Mouse (Mus musculus) liver, embryonic 13.5 days (tissue): ENCODE measurements around the gene Lrrc17. TPM values are rescaled to one million over a fixed set of nuclear protein-coding genes. Genes with fewer than 3 reads are reported as not detected.

ENCODE experiments used
- ATAC-seq: fragments of 200-750 bp; cut with Nextera tagmentation; 2 replicates; pipeline ENCODE4 v1.8.0; 2017; ENCODE audit warnings: low read depth, mild to moderate bottlenecking, moderate number of reproducible peaks, moderate library complexity
- DNase-seq: peaks from one replicate; pipeline ENCODE4 v3.0.0; 2022
- H3K27ac ChIP-seq: fragments of 300-500 bp; sonication (generic); 2 replicates; pipeline ENCODE4 v1.5.1; 2015; ENCODE audit warnings: moderate library complexity, mild to moderate bottlenecking, inconsistent platforms
- H3K27me3 ChIP-seq: fragments of 300-500 bp; sonication (generic); 2 replicates; pipeline ENCODE4 v1.6.1; 2015; ENCODE audit warnings: mild to moderate bottlenecking, inconsistent platforms
- H3K36me3 ChIP-seq: fragments of 300-500 bp; sonication (generic); 2 replicates; pipeline ENCODE4 v1.6.1; 2015; ENCODE audit warnings: mild to moderate bottlenecking, inconsistent platforms
- H3K4me1 ChIP-seq: fragments of 300-500 bp; sonication (generic); replicated peaks from 2 replicates; pipeline ENCODE4 v1.6.1; 2015; ENCODE audit warnings: inconsistent platforms
- H3K4me2 ChIP-seq: fragments of 300-500 bp; sonication (generic); 2 replicates; pipeline ENCODE4 v1.6.1; 2015; ENCODE audit warnings: inconsistent platforms, mild to moderate bottlenecking, moderate library complexity
- H3K4me3 ChIP-seq: fragments of 300-500 bp; sonication (generic); replicated peaks from 2 replicates; pipeline ENCODE4 v1.5.1; 2015; ENCODE audit warnings: mild to moderate bottlenecking, inconsistent platforms
- H3K9ac ChIP-seq: fragments of 300-500 bp; sonication (generic); 2 replicates; pipeline ENCODE4 v1.6.1; 2015; ENCODE audit warnings: mild to moderate bottlenecking, inconsistent platforms
- H3K9me3 ChIP-seq: fragments of 300-500 bp; sonication (generic); replicated peaks from 2 replicates; pipeline ENCODE4 v1.6.1; 2016; ENCODE audit warnings: inconsistent platforms
- WGBS: fragments of 180-500 bp; shearing (Covaris S2); methylation state at CpG from one replicate; pipeline ENCODE4 v1.1.7; 2015; ENCODE audit not compliant: insufficient replicate concordance; 5-methylcytosine and 5-hydroxymethylcytosine counted together
- polyA plus RNA-seq: library from polyadenylated mRNA; unstranded; fragments of >200 nt; fragmentation: Nextera tagmentation; extraction: Ambion mirVana; gene quantifications from 2 replicates; pipeline ENCODE4 v1.2.1, GENCODE M21; 2015

Gene Lrrc17
- polyA plus RNA-seq, 1 experiment from 2014 or later = 2.5 TPM

- DNase-seq = no peak
These were observed 1.5 kb downstream of the Lrrc17 start for GRCm38 (mm10) chr5:21544821-21545220.

GRCm38 (mm10) chr5:21545227-21545626 is 1.9 kb downstream of the Lrrc17 start:
- H3K27me3 ChIP-seq = no peaks in the 10 kb centered on the region; the same call in 1 of the 2 replicates
- H3K9ac ChIP-seq = no peak overlapping the region
- no peak overlapping the region for H3K4me3 ChIP-seq
- H3K4me1 ChIP-seq = no peaks in the 10 kb centered on the region
- H3K4me2 ChIP-seq = no peak overlapping the region
- no peak for DNase-seq
- no peaks in the 10 kb centered on the region for H3K36me3 ChIP-seq
- no peaks in the 10 kb centered on the region for H3K9me3 ChIP-seq
- no peak for ATAC-seq
- H3K27ac ChIP-seq = no peak overlapping the region

More at GRCm38 (mm10) chr5:21544821-21545220, 1.5 kb downstream of the Lrrc17 start:
- no peaks in the 10 kb centered on the region; the same call in 1 of the 2 replicates for H3K27me3 ChIP-seq
- H3K4me2 ChIP-seq = no peak overlapping the region
- no peak overlapping the region for H3K27ac ChIP-seq
- no peak for ATAC-seq
- WGBS = 63% methylated on average over 3 of the region's 3 CpGs
- H3K4me1 ChIP-seq = no peaks in the 10 kb centered on the region
- no peak overlapping the region for H3K9ac ChIP-seq
- no peaks in the 10 kb centered on the region for H3K36me3 ChIP-seq
- H3K4me3 ChIP-seq = no peak overlapping the region
- no peaks in the 10 kb centered on the region for H3K9me3 ChIP-seq

- ATAC-seq (no peak), DNase-seq (no peak)
- Histone ChIP-seq H3K9me3 (no peaks in the 10 kb centered on the region), H3K4me3 (no peak overlapping the region), H3K36me3 (no peaks in the 10 kb centered on the region), H3K27ac (no peak overlapping the region), H3K9ac (no peak overlapping the region), H3K27me3 (no peaks in the 10 kb centered on the region; the same call in 1 of the 2 replicates), H3K4me2 (no peak overlapping the region), H3K4me1 (no peaks in the 10 kb centered on the region)
- 62% methylated on average over 4 of the region's 4 CpGs for WGBS
These were observed 2.4 kb downstream of the Lrrc17 start for GRCm38 (mm10) chr5:21545786-21546185.

GRCm38 (mm10) chr5:21547005-21547404 is 3.6 kb downstream of the Lrrc17 start:
- Histone ChIP-seq H3K27ac (no peak overlapping the region), H3K36me3 (no peaks in the 10 kb centered on the region), H3K4me1 (no peaks in the 10 kb centered on the region), H3K27me3 (no peaks in the 10 kb centered on the region; the same call in 1 of the 2 replicates), H3K4me2 (no peak overlapping the region), H3K9me3 (no peaks in the 10 kb centered on the region), H3K9ac (no peak overlapping the region), H3K4me3 (no peak overlapping the region)
- 57% methylated on average over 8 of the region's 8 CpGs for WGBS
- ATAC-seq (no peak), DNase-seq (no peak)

GRCm38 (mm10) chr5:21553685-21554084 is 10.3 kb downstream of the Lrrc17 start:
- no peaks in the 10 kb centered on the region for H3K9me3 ChIP-seq
- no peak overlapping the region for H3K4me3 ChIP-seq
- H3K4me1 ChIP-seq = no peaks in the 10 kb centered on the region
- no peak overlapping the region for H3K27ac ChIP-seq
- DNase-seq = no peak
- 73% methylated on average over 4 of the region's 4 CpGs for WGBS
- H3K27me3 ChIP-seq = no peaks in the 10 kb centered on the region
- ATAC-seq = no peak
- H3K4me2 ChIP-seq = no peak overlapping the region
- no peaks in the 10 kb centered on the region for H3K36me3 ChIP-seq
- H3K9ac ChIP-seq = no peak overlapping the region

GRCm38 (mm10) chr5:21554732-21555131 is 11.4 kb downstream of the Lrrc17 start:
- Histone ChIP-seq H3K4me1 (no peaks in the 10 kb centered on the region), H3K4me2 (no peak overlapping the region), H3K36me3 (no peaks in the 10 kb centered on the region), H3K27ac (no peak overlapping the region), H3K4me3 (no peak overlapping the region), H3K9me3 (no peaks in the 10 kb centered on the region), H3K9ac (no peak overlapping the region), H3K27me3 (no peaks in the 10 kb centered on the region)
- WGBS = 50% methylated on average over 1 of the region's 1 CpGs
- DNase-seq (no peak), ATAC-seq (no peak)

GRCm38 (mm10) chr5:21556502-21556901 is 13.1 kb downstream of the Lrrc17 start:
- no peaks in the 10 kb centered on the region for H3K27me3 ChIP-seq
- H3K9me3 ChIP-seq = no peaks in the 10 kb centered on the region
- H3K4me2 ChIP-seq = no peak overlapping the region
- H3K9ac ChIP-seq = no peak overlapping the region
- no peak for DNase-seq
- 68% methylated on average over 3 of the region's 3 CpGs for WGBS
- ATAC-seq = no peak
- no peaks in the 10 kb centered on the region for H3K4me1 ChIP-seq
- no peak overlapping the region for H3K4me3 ChIP-seq
- H3K27ac ChIP-seq = no peak overlapping the region
- H3K36me3 ChIP-seq = no peaks in the 10 kb centered on the region

- Histone ChIP-seq H3K4me2 (no peak overlapping the region), H3K9ac (no peak overlapping the region), H3K4me3 (no peak overlapping the region), H3K4me1 (no peaks in the 10 kb centered on the region), H3K36me3 (no peaks in the 10 kb centered on the region), H3K9me3 (no peaks in the 10 kb centered on the region), H3K27ac (no peak overlapping the region), H3K27me3 (no peaks in the 10 kb centered on the region)
- ATAC-seq (no peak), DNase-seq (no peak)
- WGBS = 55% methylated on average over 2 of the region's 2 CpGs
These were observed 20.6 kb downstream of the Lrrc17 start for GRCm38 (mm10) chr5:21563936-21564335.

- no peak for DNase-seq
- no peaks in the 10 kb centered on the region for H3K27me3 ChIP-seq
- WGBS = 77% methylated on average over 9 of the region's 9 CpGs
- no peak overlapping the region for H3K27ac ChIP-seq
- H3K9ac ChIP-seq = no peak overlapping the region
- H3K4me1 ChIP-seq = no peaks in the 10 kb centered on the region; the same call in 1 of the 2 replicates
- no peaks in the 10 kb centered on the region for H3K36me3 ChIP-seq
- H3K9me3 ChIP-seq = no peaks in the 10 kb centered on the region
- ATAC-seq = no peak
- H3K4me2 ChIP-seq = no peak overlapping the region
- no peak overlapping the region for H3K4me3 ChIP-seq
These were observed 22.2 kb downstream of the Lrrc17 start for GRCm38 (mm10) chr5:21565392-21566065.

GRCm38 (mm10) chr5:21567784-21568183 is 24.4 kb downstream of the Lrrc17 start:
- no peaks in the 10 kb centered on the region for H3K36me3 ChIP-seq
- ATAC-seq (no peak), DNase-seq (no peak)
- no peak overlapping the region for H3K27ac ChIP-seq
- H3K27me3 ChIP-seq = no peaks in the 10 kb centered on the region
- H3K9ac ChIP-seq = no peak overlapping the region
- H3K4me1 ChIP-seq = peaks cover 3% of the 10 kb centered on the region
- no peak overlapping the region for H3K4me3 ChIP-seq
- H3K9me3 ChIP-seq = no peaks in the 10 kb centered on the region
- H3K4me2 ChIP-seq = no peak overlapping the region
- WGBS = 58% methylated on average over 1 of the region's 1 CpGs

- H3K9me3 ChIP-seq = no peaks in the 10 kb centered on the region
- DNase-seq (no peak), ATAC-seq (no peak)
- no peak overlapping the region for H3K9ac ChIP-seq
- WGBS = 64% methylated on average over 3 of the region's 3 CpGs
- no peak overlapping the region for H3K4me3 ChIP-seq
- H3K27ac ChIP-seq = no peak overlapping the region
- no peaks in the 10 kb centered on the region for H3K36me3 ChIP-seq
- H3K27me3 ChIP-seq = no peaks in the 10 kb centered on the region
- H3K4me2 ChIP-seq = no peak overlapping the region
- peaks cover 20% of the 10 kb centered on the region for H3K4me1 ChIP-seq
These were observed 29.5 kb downstream of the Lrrc17 start for GRCm38 (mm10) chr5:21572764-21573416.
